Mouse (Mus musculus): ENCODE measurements around the gene L1cam.
A peak's percentile ranks its signal among the peaks of the same experiment; 100 is the strongest.

Gene L1cam

GRCm38 (mm10) chrX:73880194-73881035 lies 15.5 kb downstream of the L1cam start:
- DNase-seq (ENCODE audit: low read depth, low spot score): no peak

GRCm38 (mm10) chrX:73877014-73877413 lies 18.9 kb downstream of the L1cam start:
- no peak for DNase-seq (ENCODE audit: low read depth, low spot score)

GRCm38 (mm10) chrX:73875881-73876280 lies 20.0 kb downstream of the L1cam start:
- no peak for DNase-seq (ENCODE audit: low read depth, low spot score)

GRCm38 (mm10) chrX:73871956-73872355 lies 23.9 kb downstream of the L1cam start:
- no peak for DNase-seq (ENCODE audit: low read depth, low spot score)

- DNase-seq (ENCODE audit: low read depth, low spot score): no peak
These were observed 24.4 kb downstream of the L1cam start for GRCm38 (mm10) chrX:73871474-73871873.

GRCm38 (mm10) chrX:73869334-73869733 lies 26.6 kb downstream of the L1cam start:
- DNase-seq (ENCODE audit: low read depth, low spot score): peak; percentile 57

- DNase-seq (ENCODE audit: low read depth, low spot score): no peak
These were observed 28.1 kb downstream of the L1cam start for GRCm38 (mm10) chrX:73867852-73868251.

- no peak for DNase-seq (ENCODE audit: low read depth, low spot score)
These were observed 28.6 kb downstream of the L1cam start for GRCm38 (mm10) chrX:73867256-73867655.

- DNase-seq (ENCODE audit: low read depth, low spot score): no peak
These were observed 31.2 kb downstream of the L1cam start for GRCm38 (mm10) chrX:73864692-73865091.

GRCm38 (mm10) chrX:73855087-73855408 lies 40.9 kb downstream of the L1cam start:
- no peak for DNase-seq (ENCODE audit: low read depth, low spot score)

GRCm38 (mm10) chrX:73854326-73855086 lies 41.4 kb downstream of the L1cam start:
- DNase-seq (ENCODE audit: low read depth, low spot score): no peak

- no peak for DNase-seq (ENCODE audit: low read depth, low spot score)
These were observed 59.2 kb downstream of the L1cam start for GRCm38 (mm10) chrX:73836691-73837090.

GRCm38 (mm10) chrX:73835731-73836130 lies 60.2 kb downstream of the L1cam start:
- no peak for DNase-seq (ENCODE audit: low read depth, low spot score)

GRCm38 (mm10) chrX:73824185-73825151 lies 71.4 kb downstream of the L1cam start, which contains the start of gene Pdzd4:
Gene Pdzd4 (minus strand): TSS chrX:73824969.
- DNase-seq (ENCODE audit: low read depth, low spot score): peak; percentile 31

GRCm38 (mm10) chrX:73823747-73824146 lies 72.2 kb downstream of the L1cam start:
- DNase-seq (ENCODE audit: low read depth, low spot score): no peak

- DNase-seq (ENCODE audit: low read depth, low spot score): no peak
These were observed 79.2 kb downstream of the L1cam start for GRCm38 (mm10) chrX:73816596-73817314.

GRCm38 (mm10) chrX:73815072-73815471 lies 80.8 kb downstream of the L1cam start:
- peak; percentile 18 for DNase-seq (ENCODE audit: low read depth, low spot score)

- DNase-seq (ENCODE audit: low read depth, low spot score): peak; percentile 9
These were observed 90.1 kb downstream of the L1cam start for GRCm38 (mm10) chrX:73805814-73806213.
